Mouse (Mus musculus) embryonic facial prominence, embryonic 11.5 days (tissue): ENCODE results near the gene Tnfrsf13c. TPM values are rescaled to one million over a fixed set of nuclear protein-coding genes. Genes with fewer than 3 reads are reported as not detected.
A peak's percentile ranks its signal among the peaks of the same experiment; 100 is the strongest.

Source experiments
- ATAC-seq: fragments of 200-750 bp; cut with Nextera tagmentation; replicated peaks from 2 replicates; pipeline ENCODE4 v1.8.0; 2017; ENCODE audit warnings: low read depth; ENCODE audit not compliant: insufficient number of reproducible peaks, low FRiP score, low TSS enrichment
- DNase-seq: peaks from one replicate; pipeline ENCODE4 v3.0.0-alpha.2; 2015; ENCODE audit warnings: low spot score
- H3K27ac ChIP-seq: fragments of 300-500 bp; sonication (generic); replicated peaks from 2 replicates; pipeline ENCODE4 v1.5.1; 2014; ENCODE audit warnings: mild to moderate bottlenecking, low read depth, low read length, control low read depth
- H3K27me3 ChIP-seq: fragments of 300-500 bp; sonication (generic); 2 replicates; pipeline ENCODE4 v1.6.1; 2014; ENCODE audit warnings: mild to moderate bottlenecking, low read length, moderate library complexity, mixed read lengths; ENCODE audit not compliant: control insufficient read depth, insufficient read depth
- H3K36me3 ChIP-seq: fragments of 300-500 bp; sonication (generic); replicated peaks from 2 replicates; pipeline ENCODE4 v1.6.1; 2014; ENCODE audit warnings: low read depth, mild to moderate bottlenecking, low read length, moderate library complexity, mixed read lengths; ENCODE audit not compliant: control insufficient read depth, insufficient read depth
- H3K4me1 ChIP-seq: fragments of 300-500 bp; sonication (generic); 2 replicates; pipeline ENCODE4 v1.6.1; 2014; ENCODE audit warnings: low read length, mixed read lengths; ENCODE audit not compliant: control insufficient read depth, insufficient read depth
- H3K4me2 ChIP-seq: fragments of 300-500 bp; sonication (generic); 2 replicates; pipeline ENCODE4 v1.6.1; 2014; ENCODE audit warnings: low read depth, mild to moderate bottlenecking, control low read depth, low read length, moderate library complexity
- H3K4me3 ChIP-seq: fragments of 300-500 bp; sonication (generic); 2 replicates; pipeline ENCODE4 v1.5.1; 2014; ENCODE audit warnings: low read depth, low read length, control low read depth
- H3K9ac ChIP-seq: fragments of 300-500 bp; sonication (generic); replicated peaks from 2 replicates; pipeline ENCODE4 v1.6.1; 2014; ENCODE audit warnings: mild to moderate bottlenecking, control low read depth, low read length
- H3K9me3 ChIP-seq: fragments of 300-500 bp; sonication (generic); replicated peaks from 2 replicates; pipeline ENCODE4 v1.6.1; 2016; ENCODE audit warnings: mild to moderate bottlenecking, low read length, inconsistent platforms, mixed read lengths; ENCODE audit not compliant: control insufficient read depth
- WGBS: fragments of 180-500 bp; shearing (Covaris S2); extraction: QIAGEN DNeasy Blood & Tissue Kit; methylation state at CpG from one replicate; pipeline ENCODE4 v1.1.7; 2014; 5-methylcytosine and 5-hydroxymethylcytosine counted together
- microRNA counts: library from miRNA; unstranded; fragments of <30 nt; microRNA quantifications from one replicate; lab custom pipeline; 2016
- microRNA-seq: library from miRNA; unstranded; fragments of <30 nt; microRNA quantifications from one replicate; pipeline ENCODE4, GENCODE M21; 2016; ENCODE audit warnings: borderline number of aligned reads
- polyA plus RNA-seq: library from polyadenylated mRNA; unstranded; fragments of >200 nt; fragmentation: Nextera tagmentation; extraction: Ambion mirVana; gene quantifications from 2 replicates; pipeline ENCODE4 v1.2.1, GENCODE M21; 2014

Gene Tnfrsf13c
- polyA plus RNA-seq, 1 experiment from 2014 or later = 0.42 TPM

DNA sequence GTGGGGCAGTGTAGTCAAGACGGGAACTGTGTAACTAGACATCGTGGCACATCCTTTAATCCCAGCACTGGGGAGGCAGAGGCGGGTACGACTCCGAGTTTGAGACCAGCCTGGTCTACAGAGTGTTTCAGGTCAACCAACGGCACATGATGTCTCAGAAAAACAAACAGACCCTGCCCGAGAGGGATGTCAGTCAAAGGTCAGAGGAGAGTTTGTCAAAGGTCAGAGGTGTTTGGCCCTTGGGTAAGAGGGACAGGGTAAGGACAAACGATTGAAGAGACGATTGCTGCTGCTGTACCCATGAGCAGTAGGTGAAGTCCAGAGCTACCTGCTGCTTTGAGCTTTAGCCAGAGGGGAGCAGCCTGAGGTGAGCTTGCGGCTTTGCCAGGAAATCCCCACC is 40.6 kb downstream of the Tnfrsf13c start:
- ATAC-seq (no peak), DNase-seq (no peak)
- no peaks in the 10 kb centered on the region for H3K27me3 ChIP-seq
- 55% methylated on average over 10 of the region's 10 CpGs for WGBS
- no peaks in the 10 kb centered on the region for H3K9me3 ChIP-seq
- peaks cover 59% of the 10 kb centered on the region for H3K36me3 ChIP-seq
- no peaks in the 10 kb centered on the region for H3K4me1 ChIP-seq
- no peak overlapping the region for H3K9ac ChIP-seq
- H3K4me3 ChIP-seq = no peak overlapping the region
- H3K4me2 ChIP-seq = no peak overlapping the region; the same call in 1 of the 2 replicates
- H3K27ac ChIP-seq = no peak overlapping the region

DNA sequence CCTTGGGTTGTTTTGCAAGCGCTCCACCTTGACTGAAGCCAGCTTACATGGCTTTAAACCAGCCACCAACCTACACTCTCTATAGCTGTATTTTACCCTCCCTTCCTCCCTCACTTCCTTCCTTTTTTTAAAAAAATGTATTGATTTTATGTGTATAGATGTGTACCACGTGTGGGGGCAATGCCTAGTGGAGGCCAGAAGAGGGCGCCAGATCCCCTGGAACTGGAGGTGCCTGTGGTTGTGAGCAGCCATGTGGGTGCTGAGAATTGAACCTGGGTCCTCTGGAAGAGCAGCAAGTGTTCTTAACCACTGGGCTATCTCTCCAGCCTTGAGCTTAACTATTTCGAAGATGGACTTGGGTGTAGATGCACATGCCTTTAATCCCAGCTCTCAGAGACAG is 41.9 kb downstream of the Tnfrsf13c start:
- peaks cover 59% of the 10 kb centered on the region for H3K36me3 ChIP-seq
- H3K27me3 ChIP-seq = no peaks in the 10 kb centered on the region
- H3K4me1 ChIP-seq = no peaks in the 10 kb centered on the region
- 95% methylated on average over 4 of the region's 4 CpGs for WGBS
- H3K9ac ChIP-seq = no peak overlapping the region
- no peak overlapping the region for H3K27ac ChIP-seq
- no peaks in the 10 kb centered on the region for H3K9me3 ChIP-seq
- no peak overlapping the region for H3K4me2 ChIP-seq
- DNase-seq = no peak
- no peak overlapping the region for H3K4me3 ChIP-seq
- no peak for ATAC-seq

DNA sequence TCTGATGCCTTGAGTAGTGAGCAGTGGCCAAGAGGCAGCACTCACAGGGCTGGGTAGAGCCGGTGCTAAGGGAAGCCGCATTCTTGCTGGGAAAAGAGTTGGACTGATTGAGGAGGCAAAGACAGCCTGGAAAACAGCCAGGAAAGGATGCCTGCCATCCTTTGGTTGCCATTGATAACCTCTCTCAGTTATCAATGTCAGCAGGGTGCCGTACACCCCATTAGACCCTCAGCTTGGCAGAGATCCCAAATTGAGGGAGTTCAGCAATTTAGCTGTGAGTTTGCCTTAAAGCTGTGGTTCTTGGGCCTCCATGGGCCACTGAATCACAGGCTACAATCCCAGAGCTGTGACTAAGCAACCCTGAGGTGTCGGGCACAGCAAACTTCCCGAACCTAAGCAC is 43.0 kb downstream of the Tnfrsf13c start:
- 95% methylated on average over 5 of the region's 5 CpGs for WGBS

DNA sequence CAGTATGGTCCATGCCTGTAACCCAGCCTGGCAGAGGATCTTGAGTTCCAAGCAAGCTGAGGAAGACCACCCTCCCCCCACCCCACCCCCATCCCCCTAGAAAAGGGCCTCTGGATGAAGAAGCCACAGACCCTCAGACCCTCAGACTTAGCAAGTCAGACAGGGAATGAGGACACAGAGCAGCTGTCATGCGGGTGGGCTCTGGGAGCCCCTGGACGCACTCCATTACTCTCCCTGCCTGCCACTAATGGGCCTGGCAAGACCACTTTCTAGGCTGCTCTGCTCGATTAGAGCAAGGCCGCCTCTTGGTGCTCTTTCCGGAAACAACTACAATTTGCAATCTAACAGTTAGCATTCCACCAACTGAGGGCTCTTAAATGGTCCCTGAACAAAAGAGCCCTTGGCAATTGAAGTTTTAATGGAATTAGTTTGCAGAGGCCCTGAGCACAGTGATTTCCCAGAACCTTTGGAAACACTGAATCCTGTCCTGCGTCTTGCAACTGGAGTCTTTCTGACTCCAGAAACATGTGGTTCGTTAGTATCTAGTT is 46.4 kb downstream of the Tnfrsf13c start:
- Histone ChIP-seq H3K4me3 (no peak overlapping the region), H3K4me2 (no peak overlapping the region), H3K36me3 (peaks cover 55% of the 10 kb centered on the region), H3K27ac (no peak overlapping the region), H3K9ac (no peak overlapping the region), H3K4me1 (no peaks in the 10 kb centered on the region), H3K27me3 (no peaks in the 10 kb centered on the region), H3K9me3 (no peaks in the 10 kb centered on the region)
- 89% methylated on average over 7 of the region's 7 CpGs for WGBS
- ATAC-seq = no peak
- DNase-seq = no peak

More for the DNA sequence above, 43.0 kb downstream of the Tnfrsf13c start:
- Histone ChIP-seq H3K4me1 (no peaks in the 10 kb centered on the region), H3K27ac (no peak overlapping the region), H3K9ac (no peak overlapping the region), H3K4me3 (no peak overlapping the region), H3K27me3 (no peaks in the 10 kb centered on the region), H3K36me3 (peaks cover 55% of the 10 kb centered on the region), H3K9me3 (no peaks in the 10 kb centered on the region), H3K4me2 (no peak overlapping the region)
- no peak for ATAC-seq
- no peak for DNase-seq

DNA sequence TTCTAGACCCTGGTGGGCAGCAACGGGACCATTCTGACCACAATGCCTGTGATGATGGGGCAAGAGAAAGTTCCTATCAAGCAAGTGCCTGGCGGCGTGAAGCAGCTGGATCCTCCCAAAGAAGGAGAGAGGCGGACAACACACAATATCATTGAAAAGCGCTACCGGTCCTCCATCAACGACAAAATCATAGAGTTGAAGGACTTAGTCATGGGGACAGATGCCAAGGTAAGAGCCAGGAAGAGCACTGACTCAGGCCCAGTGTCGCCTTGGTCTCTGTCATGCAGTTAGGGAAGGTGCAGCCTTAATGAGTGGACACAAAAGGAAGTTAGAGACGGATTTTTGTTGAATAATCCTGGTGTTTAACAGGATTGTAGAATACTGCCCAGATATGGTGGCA is 49.1 kb downstream of the Tnfrsf13c start:
- H3K4me2 ChIP-seq = no peak overlapping the region
- H3K4me3 ChIP-seq = no peak overlapping the region
- H3K9ac ChIP-seq = no peak overlapping the region
- H3K9me3 ChIP-seq = no peaks in the 10 kb centered on the region
- no peaks in the 10 kb centered on the region for H3K4me1 ChIP-seq
- WGBS = 96% methylated on average over 9 of the region's 9 CpGs
- peaks cover 47% of the 10 kb centered on the region for H3K36me3 ChIP-seq
- no peak overlapping the region for H3K27ac ChIP-seq
- no peak for DNase-seq
- no peak for ATAC-seq
- no peaks in the 10 kb centered on the region for H3K27me3 ChIP-seq

DNA sequence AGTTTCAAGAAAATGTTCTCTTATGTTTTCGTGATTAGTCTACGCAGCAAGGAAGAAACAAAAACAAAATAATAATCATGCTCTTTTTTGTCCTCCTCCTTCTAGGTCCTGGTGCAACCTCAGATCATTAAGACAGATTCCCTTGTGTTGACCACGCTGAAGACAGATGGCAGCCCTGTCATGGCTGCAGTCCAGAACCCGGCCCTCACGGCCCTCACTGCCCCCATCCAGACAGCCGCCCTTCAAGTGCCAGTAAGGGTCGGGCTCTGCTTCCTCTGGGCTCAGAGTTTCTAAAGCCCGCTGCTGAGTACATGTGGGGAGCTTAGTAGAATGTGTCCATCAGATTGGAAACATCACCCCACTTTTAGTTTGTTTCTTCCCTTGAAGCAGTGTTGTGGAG is 51.5 kb downstream of the Tnfrsf13c start:
- 91% methylated on average over 8 of the region's 8 CpGs for WGBS
- Histone ChIP-seq H3K27me3 (no peaks in the 10 kb centered on the region), H3K36me3 (peaks cover 29% of the 10 kb centered on the region), H3K4me2 (no peak overlapping the region), H3K9me3 (no peaks in the 10 kb centered on the region), H3K9ac (no peak overlapping the region), H3K4me3 (no peak overlapping the region), H3K4me1 (no peaks in the 10 kb centered on the region), H3K27ac (no peak overlapping the region)
- DNase-seq = no peak
- no peak for ATAC-seq

MicroRNA genes within 50 kb of the gene (microRNA counts, 519-probe panel; counts per million panel counts)
- microRNA mmu-miR-33 (lab: Ali Mortazavi, UCI) = 3,338 counts per million, percentile 45 among the panel's probes with 10 or more counts

Small RNAs within 50 kb of the gene (microRNA-seq; reads per million reads assigned to microRNA genes)
- 150 reads per million, percentile 48 among the genes with 10 or more reads in this experiment for gene Mir33

Other genes with a start within 250 kb of the Tnfrsf13c start
- not detected in 2 replicates for gene 1700029P11Rik, start 243.8 kb downstream of the Tnfrsf13c start, polyA plus RNA-seq
- gene Xrcc6, start 236.5 kb downstream of the Tnfrsf13c start, polyA plus RNA-seq = 91.5 and 94.4 TPM in 2 replicates
- gene Desi1, start 190.5 kb downstream of the Tnfrsf13c start, polyA plus RNA-seq = 26.9 and 31.6 TPM in 2 replicates
- gene Snu13, start 176.8 kb downstream of the Tnfrsf13c start, polyA plus RNA-seq = 342 and 357 TPM in 2 replicates
- gene 4930407I10Rik, start 165.2 kb downstream of the Tnfrsf13c start, polyA plus RNA-seq = 0.06 TPM in 1 of 2 replicates, not detected in the other
- not detected in 2 replicates for gene Mei1, start 154.4 kb downstream of the Tnfrsf13c start, polyA plus RNA-seq
- 19.9 and 21.0 TPM in 2 replicates for gene Ccdc134, start 96.4 kb downstream of the Tnfrsf13c start, polyA plus RNA-seq
- 105 and 109 TPM in 2 replicates for gene Srebf2, start 77.2 kb downstream of the Tnfrsf13c start, polyA plus RNA-seq
- 0.18 and 0.26 TPM in 2 replicates for gene Shisa8, start 11.6 kb downstream of the Tnfrsf13c start, polyA plus RNA-seq
- gene Cenpm, start 20.4 kb upstream of the Tnfrsf13c start, polyA plus RNA-seq = 86.4 and 92.5 TPM in 2 replicates
- gene 1500009C09Rik, start 28.0 kb upstream of the Tnfrsf13c start, polyA plus RNA-seq = 0.35 and 0.45 TPM in 2 replicates
- 66.3 and 66.7 TPM in 2 replicates for gene Sept3, start 50.5 kb upstream of the Tnfrsf13c start, polyA plus RNA-seq
- gene Wbp2nl, start 74.6 kb upstream of the Tnfrsf13c start, polyA plus RNA-seq = 0.34 TPM in 1 of 2 replicates, not detected in the other
- 26.9 and 30.6 TPM in 2 replicates for gene Naga, start 114.6 kb upstream of the Tnfrsf13c start, polyA plus RNA-seq
- 3.6 and 3.7 TPM in 2 replicates for gene Pheta2, start 114.6 kb upstream of the Tnfrsf13c start, polyA plus RNA-seq
- gene Smdt1, start 114.6 kb upstream of the Tnfrsf13c start, polyA plus RNA-seq = 214 and 227 TPM in 2 replicates
- gene Ndufa6, start 130.0 kb upstream of the Tnfrsf13c start, polyA plus RNA-seq = 271 and 281 TPM in 2 replicates
- gene Cyp2d22, start 155.9 kb upstream of the Tnfrsf13c start, polyA plus RNA-seq = 1.4 and 2.2 TPM in 2 replicates
- not detected in 2 replicates for gene Cyp2d11, start 169.7 kb upstream of the Tnfrsf13c start, polyA plus RNA-seq
- not detected in 2 replicates for gene Cyp2d10, start 182.8 kb upstream of the Tnfrsf13c start, polyA plus RNA-seq
- gene Cyp2d9, start 209.1 kb upstream of the Tnfrsf13c start, polyA plus RNA-seq = not detected in 2 replicates